Mouse (Mus musculus): ENCODE measurements around the gene Olfr743. TPM values are rescaled to one million over a fixed set of nuclear protein-coding genes. Genes with fewer than 3 reads are reported as not detected.

The Olfr743 gene
- polyA plus RNA-seq (2012; rRNA removed), result not detected in 2 replicates

GRCm38 (mm10) chr14:50521539-50521938 lies at the start of gene Olfr743:
Gene Olfr743 (plus strand): TSS chr14:50521839.

GRCm38 (mm10) chr14:50472438-50472837 lies 49.2 kb upstream of the Olfr743 start, which contains the start of gene Olfr741:
Gene Olfr741 (plus strand): TSS chr14:50472738.

GRCm38 (mm10) chr14:50503300-50503699 lies 18.3 kb upstream of the Olfr743 start, which contains the start of gene Olfr742:
Gene Olfr742 (plus strand): TSS chr14:50503600.

Other genes starting within 250 kb of the Olfr743 start
- gene Olfr732, start 237.6 kb upstream of the Olfr743 start, polyA plus RNA-seq (2012; rRNA removed), result not detected in 2 replicates
- gene Olfr733, start 220.3 kb upstream of the Olfr743 start, polyA plus RNA-seq (2012; rRNA removed), result not detected in 2 replicates
- not detected in 2 replicates for gene Olfr734, start 195.1 kb upstream of the Olfr743 start, polyA plus RNA-seq (2012; rRNA removed)
- not detected in 2 replicates for gene Olfr735, start 173.0 kb upstream of the Olfr743 start, polyA plus RNA-seq (2012; rRNA removed)
- gene Tlr11, start 163.9 kb upstream of the Olfr743 start, polyA plus RNA-seq (2012; rRNA removed), result not detected in 2 replicates
- gene Olfr736, start 140.7 kb upstream of the Olfr743 start, polyA plus RNA-seq (2012; rRNA removed), result not detected in 2 replicates
- not detected in 2 replicates for gene Olfr738, start 114.3 kb upstream of the Olfr743 start, polyA plus RNA-seq (2012; rRNA removed)
- gene Olfr739, start 103.2 kb upstream of the Olfr743 start, polyA plus RNA-seq (2012; rRNA removed), result not detected in 2 replicates
- not detected in 2 replicates for gene Olfr740, start 76.3 kb upstream of the Olfr743 start, polyA plus RNA-seq (2012; rRNA removed)
- not detected in 2 replicates for gene Olfr741, start 49.1 kb upstream of the Olfr743 start, polyA plus RNA-seq (2012; rRNA removed)
- not detected in 2 replicates for gene Olfr742, start 18.2 kb upstream of the Olfr743 start, polyA plus RNA-seq (2012; rRNA removed)
- not detected in 2 replicates for gene Olfr744, start 93.0 kb downstream of the Olfr743 start, polyA plus RNA-seq (2012; rRNA removed)
- not detected in 2 replicates for gene Olfr745, start 117.5 kb downstream of the Olfr743 start, polyA plus RNA-seq (2012; rRNA removed)
- not detected in 2 replicates for gene Olfr746, start 125.2 kb downstream of the Olfr743 start, polyA plus RNA-seq (2012; rRNA removed)
- not detected in 2 replicates for gene Olfr747, start 171.4 kb downstream of the Olfr743 start, polyA plus RNA-seq (2012; rRNA removed)
- gene Olfr748, start 185.5 kb downstream of the Olfr743 start, polyA plus RNA-seq (2012; rRNA removed), result not detected in 2 replicates
- not detected in 2 replicates for gene Olfr749, start 223.3 kb downstream of the Olfr743 start, polyA plus RNA-seq (2012; rRNA removed)

All from central nervous system, embryonic 18 days (tissue).